Mouse (Mus musculus) embryonic fibroblast, embryonic 13.5 days (primary cell): ENCODE data around the gene Slc29a3. TPM values are rescaled to one million over a fixed set of nuclear protein-coding genes. Genes with fewer than 3 reads are reported as not detected.

Experiments
- H3K27ac ChIP-seq: 2 replicates; pipeline ENCODE4 v1.5.1; 2012; ENCODE audit warnings: low read length, control low read depth, inconsistent platforms; ENCODE audit not compliant: insufficient read depth
- H3K4me1 ChIP-seq: 2 replicates; pipeline ENCODE4 v1.6.1; 2011; ENCODE audit warnings: low read length; ENCODE audit not compliant: control insufficient read depth, insufficient read depth
- H3K4me3 ChIP-seq: 2 replicates; pipeline ENCODE4 v1.5.1; 2011; ENCODE audit warnings: mild to moderate bottlenecking, control low read depth, low read length; ENCODE audit not compliant: insufficient read depth
- CTCF ChIP-seq: IDR thresholded peaks from 2 replicates; pipeline ENCODE4 v1.5.1; 2011; ENCODE audit warnings: mild to moderate bottlenecking, control low read depth, low read length, moderate library complexity, borderline replicate concordance; ENCODE audit not compliant: insufficient read depth
- POLR2A ChIP-seq: IDR thresholded peaks from 2 replicates; pipeline ENCODE4 v1.6.1; 2011; ENCODE audit warnings: low read depth, mild to moderate bottlenecking, control low read depth, low read length, moderate library complexity
- polyA plus RNA-seq: library from polyadenylated mRNA; stranded (reverse); fragments of >200 nt; gene quantifications from 2 replicates; pipeline ENCODE4 v1.2.4, GENCODE M21; 2011; ENCODE audit warnings: low read depth; ENCODE audit not compliant: missing spikeins, insufficient read length

The Slc29a3 gene
- polyA plus RNA-seq, 1 experiment: 23.5 TPM

- Histone ChIP-seq H3K27ac (no peak overlapping the region), H3K4me3 (no peak overlapping the region), H3K4me1 (0 out of 2 replicates have a peak, but pooled peaks cover 5% of the 10 kb centered on the region)
- TF ChIP-seq CTCF: no peak
- no peak for TF ChIP-seq POLR2A
These were observed 40.2 kb upstream of the Slc29a3 start for GRCm38 (mm10) chr10:60792841-60793240.

- Histone ChIP-seq H3K27ac (no peak overlapping the region), H3K4me1 (0 out of 2 replicates have a peak, but pooled peaks cover 5% of the 10 kb centered on the region), H3K4me3 (no peak overlapping the region)
- TF ChIP-seq CTCF: no peak
- TF ChIP-seq POLR2A: no peak
These were observed 39.8 kb upstream of the Slc29a3 start for GRCm38 (mm10) chr10:60792365-60792764.

GRCm38 (mm10) chr10:60790912-60791311 lies 38.3 kb upstream of the Slc29a3 start:
- Histone ChIP-seq H3K27ac (no peak overlapping the region), H3K4me3 (no peak overlapping the region), H3K4me1 (0 out of 2 replicates have a peak, but pooled peaks cover 4% of the 10 kb centered on the region)
- TF ChIP-seq POLR2A: no peak
- no peak for TF ChIP-seq CTCF

- no peak overlapping the region for H3K27ac ChIP-seq
- no peaks in the 10 kb centered on the region for H3K4me1 ChIP-seq
- H3K4me3 ChIP-seq: no peak overlapping the region
- TF ChIP-seq POLR2A: no peak
- no peak for TF ChIP-seq CTCF
These were observed 34.9 kb upstream of the Slc29a3 start for GRCm38 (mm10) chr10:60787303-60788074.

GRCm38 (mm10) chr10:60783608-60784007 lies 31.0 kb upstream of the Slc29a3 start:
- no peaks in the 10 kb centered on the region for H3K4me1 ChIP-seq
- no peak for TF ChIP-seq CTCF
- TF ChIP-seq POLR2A: no peak
- H3K27ac ChIP-seq: no peak overlapping the region

GRCm38 (mm10) chr10:60779628-60780027 lies 27.0 kb upstream of the Slc29a3 start:
- no peak overlapping the region for H3K4me3 ChIP-seq
- TF ChIP-seq POLR2A: no peak
- TF ChIP-seq CTCF: peak; percentile 89
- H3K4me1 ChIP-seq: no peaks in the 10 kb centered on the region
- no peak overlapping the region for H3K27ac ChIP-seq

More at GRCm38 (mm10) chr10:60783608-60784007, 31.0 kb upstream of the Slc29a3 start:
- H3K4me3 ChIP-seq: no peak overlapping the region

GRCm38 (mm10) chr10:60778542-60778941 lies 25.9 kb upstream of the Slc29a3 start:
- H3K4me3 ChIP-seq: no peak overlapping the region
- H3K27ac ChIP-seq: no peak overlapping the region
- no peak for TF ChIP-seq CTCF
- no peak for TF ChIP-seq POLR2A
- no peaks in the 10 kb centered on the region for H3K4me1 ChIP-seq

- Histone ChIP-seq H3K27ac (no peak overlapping the region), H3K4me3 (no peak overlapping the region), H3K4me1 (no peaks in the 10 kb centered on the region)
- TF ChIP-seq POLR2A (no peak), CTCF (peak; percentile 35; the same call in 1 of the 2 replicates)
These were observed 22.9 kb upstream of the Slc29a3 start for GRCm38 (mm10) chr10:60775473-60775872.

GRCm38 (mm10) chr10:60774616-60775015 lies 22.0 kb upstream of the Slc29a3 start:
- no peak for TF ChIP-seq POLR2A
- TF ChIP-seq CTCF: no peak
- no peaks in the 10 kb centered on the region for H3K4me1 ChIP-seq
- H3K4me3 ChIP-seq: no peak overlapping the region
- no peak overlapping the region for H3K27ac ChIP-seq

- Histone ChIP-seq H3K4me1 (no peaks in the 10 kb centered on the region), H3K27ac (peak overlapping the region; percentile 75)
These were observed 18.3 kb upstream of the Slc29a3 start for GRCm38 (mm10) chr10:60770855-60771254.

GRCm38 (mm10) chr10:60768614-60769013 lies 16.0 kb upstream of the Slc29a3 start:
- H3K4me1 ChIP-seq: no peaks in the 10 kb centered on the region
- TF ChIP-seq CTCF (no peak), POLR2A (no peak)
- no peak overlapping the region for H3K27ac ChIP-seq
- H3K4me3 ChIP-seq: no peak overlapping the region

More at GRCm38 (mm10) chr10:60770855-60771254, 18.3 kb upstream of the Slc29a3 start:
- TF ChIP-seq CTCF (no peak), POLR2A (no peak)
- H3K4me3 ChIP-seq: no peak overlapping the region
